In the genomic region with DNA sequence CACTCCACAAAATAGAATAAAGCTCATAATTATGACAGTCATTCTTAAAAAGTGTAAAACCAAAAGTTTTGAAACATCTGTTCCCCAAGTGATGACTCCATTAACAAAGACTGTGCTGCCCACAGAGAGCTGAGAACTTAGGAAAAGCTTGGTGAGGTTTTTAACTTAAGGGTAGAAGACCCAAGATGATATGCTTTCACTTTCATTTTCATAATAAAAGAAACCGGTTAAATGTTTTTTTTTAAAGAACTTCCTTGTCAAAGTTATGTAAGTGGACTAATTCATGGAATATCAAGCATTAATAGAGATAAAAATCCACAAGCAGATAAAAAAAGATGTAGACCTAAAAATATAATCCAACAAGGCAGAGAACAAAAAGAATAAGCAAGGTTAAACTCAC, we compare ENCODE assay signal across 20 mouse cellular contexts.
DNase-seq lines count a peak whose midpoint lies in the region; ATAC-seq lines count a peak whose summit lies in the region.
"Had no signal": no experiment of that assay in that cellular context is flagged by ENCODE, and none has a peak within 500 bp of the region (broad histone marks: within the 10 kb centered on the region; RNA-seq: fewer than 3 reads in every experiment).

No protein-coding gene starts in this region.

- intact Hi-C loops in heart, postnatal 14 days (cut with DNase I): no loop called here

- 79% methylated on average over 1 of the region's 1 CpGs for WGBS in kidney, embryonic 14.5 days

- peaks cover 5% of the 10 kb centered on the region for H3K4me1 ChIP-seq in megakaryocyte, embryonic 14.5 days
- no peaks in the 10 kb centered on the region for H3K4me1 ChIP-seq in kidney, embryonic 14.5 days (ENCODE audit: control insufficient read depth, insufficient read depth, low read length)
- H3K4me1 ChIP-seq: embryonic facial prominence, embryonic 15.5 days; limb, embryonic 15.5 days; midbrain, embryonic 12.5 days had no signal

- no peak for ATAC-seq in kidney, embryonic 14.5 days (ENCODE audit: low FRiP score, low TSS enrichment)

- H3K27ac ChIP-seq in kidney, embryonic 14.5 days (ENCODE audit: low read depth, low read length): no peak overlapping the region
- H3K27ac ChIP-seq: embryonic facial prominence, embryonic 15.5 days; limb, embryonic 15.5 days; midbrain, embryonic 12.5 days had no signal

- no peak overlapping the region for H3K4me2 ChIP-seq in kidney, embryonic 14.5 days (replicated peaks; ENCODE audit: low read depth, low read length)
- H3K4me2 ChIP-seq: embryonic facial prominence, embryonic 15.5 days; limb, embryonic 15.5 days; midbrain, embryonic 12.5 days had no signal

- peak; percentile 2 for DNase-seq in heart, adult 8-10 months (ENCODE audit: low spot score)
- DNase-seq in heart, postnatal 14 days: no peak
- peak; percentile 22 for DNase-seq in CD4-positive helper T cell, adult 2 months (ENCODE audit: low read depth, low spot score)
- peak; percentile 6 for DNase-seq in adipocyte (ENCODE audit: low spot score)
- no peak for DNase-seq in adrenal gland, adult 8-10 months
- no peak for DNase-seq in adrenal gland, postnatal 4 days (ENCODE audit: low spot score in 2 of 2)
- DNase-seq: B cell, adult 2 months; cerebellum, postnatal 25 days; heart, postnatal 4 days; kidney, adult 2 months; kidney, postnatal 25 days; lung, adult 2 months; lung, postnatal 4 days; spleen, adult 18-20 months; thymus, postnatal 4 days had no signal

- H3K36me3 ChIP-seq in megakaryocyte, embryonic 14.5 days (replicated peaks; ENCODE audit: low read length): no peaks in the 10 kb centered on the region
- H3K36me3 ChIP-seq in kidney, embryonic 14.5 days (ENCODE audit: control insufficient read depth, insufficient read depth, low read length): no peaks in the 10 kb centered on the region
- H3K36me3 ChIP-seq: embryonic facial prominence, embryonic 15.5 days; limb, embryonic 15.5 days; midbrain, embryonic 12.5 days had no signal

- peak overlapping the region; percentile 59 for H3K4me3 ChIP-seq in megakaryocyte, embryonic 14.5 days (replicated peaks)
- no peak overlapping the region for H3K4me3 ChIP-seq in kidney, embryonic 14.5 days (ENCODE audit: low read length)
- H3K4me3 ChIP-seq: embryonic facial prominence, embryonic 15.5 days; limb, embryonic 15.5 days; midbrain, embryonic 12.5 days had no signal

- H3K9me3 ChIP-seq in megakaryocyte, embryonic 14.5 days: no peaks in the 10 kb centered on the region
- no peaks in the 10 kb centered on the region for H3K9me3 ChIP-seq in kidney, embryonic 14.5 days (ENCODE audit: control insufficient read depth, low read length)
- H3K9me3 ChIP-seq: embryonic facial prominence, embryonic 15.5 days; limb, embryonic 15.5 days; midbrain, embryonic 12.5 days had no signal

- H3K27me3 ChIP-seq in megakaryocyte, embryonic 14.5 days (replicated peaks): no peaks in the 10 kb centered on the region
- no peaks in the 10 kb centered on the region for H3K27me3 ChIP-seq in kidney, embryonic 14.5 days (ENCODE audit: control insufficient read depth, insufficient read depth, low read length)
- H3K27me3 ChIP-seq: embryonic facial prominence, embryonic 15.5 days; limb, embryonic 15.5 days; midbrain, embryonic 12.5 days had no signal

- H3K9ac ChIP-seq in kidney, embryonic 14.5 days (ENCODE audit: low read depth, low read length): no peak overlapping the region
- H3K9ac ChIP-seq: embryonic facial prominence, embryonic 15.5 days; limb, embryonic 15.5 days; midbrain, embryonic 12.5 days had no signal

Comparison
In these comparisons a context has a peak if more than half of its experiments do, and no peak if none do; other contexts are left out.
1. DNase-seq: peak in heart, adult 8-10 months (single experiment), CD4-positive helper T cell, adult 2 months (single experiment) and adipocyte (single experiment); none in heart, postnatal 14 days (0 of 2), adrenal gland, adult 8-10 months (single experiment) and adrenal gland, postnatal 4 days (0 of 2).